Mouse (Mus musculus) heart, embryonic 10.5 days (tissue): ENCODE measurements around the gene Retsat. TPM values are rescaled to one million over a fixed set of nuclear protein-coding genes. Genes with fewer than 3 reads are reported as not detected.

ENCODE experiments used
- DNase-seq: peaks from one replicate; pipeline ENCODE4 v3.0.0-alpha.2; 2017; ENCODE audit warnings: low spot score
- H3K27ac ChIP-seq: fragments of 300-500 bp; sonication (generic); 2 replicates; pipeline ENCODE4 v1.5.1; 2016; ENCODE audit warnings: mild to moderate bottlenecking
- H3K27me3 ChIP-seq: fragments of 300-500 bp; sonication (generic); 2 replicates; pipeline ENCODE4 v1.6.1; 2016; ENCODE audit warnings: mild to moderate bottlenecking; ENCODE audit not compliant: poor library complexity, insufficient read depth, severe bottlenecking
- H3K36me3 ChIP-seq: fragments of 300-500 bp; sonication (generic); 2 replicates; pipeline ENCODE4 v1.6.1; 2016; ENCODE audit warnings: mild to moderate bottlenecking, moderate library complexity
- H3K4me1 ChIP-seq: fragments of 300-500 bp; sonication (generic); 2 replicates; pipeline ENCODE4 v1.6.1; 2016; ENCODE audit warnings: mild to moderate bottlenecking
- H3K4me3 ChIP-seq: fragments of 300-500 bp; sonication (generic); 2 replicates; pipeline ENCODE4 v1.5.1; 2016; ENCODE audit warnings: mild to moderate bottlenecking, moderate library complexity
- H3K9me3 ChIP-seq: fragments of 300-500 bp; sonication (generic); 2 replicates; pipeline ENCODE4 v1.6.1; 2016; ENCODE audit warnings: mild to moderate bottlenecking, moderate library complexity
- WGBS: fragments of 180-500 bp; shearing (Covaris S2); methylation state at CpG from one replicate; pipeline ENCODE4 v1.1.7; 2016; 5-methylcytosine and 5-hydroxymethylcytosine counted together
- polyA plus RNA-seq: library from polyadenylated mRNA; unstranded; fragments of >200 nt; fragmentation: Nextera tagmentation; extraction: Ambion mirVana; gene quantifications from 2 replicates; pipeline ENCODE4 v1.2.1, GENCODE M21; 2016

Retsat gene
- polyA plus RNA-seq, 1 experiment from 2014 or later: 13.5 TPM

DNA sequence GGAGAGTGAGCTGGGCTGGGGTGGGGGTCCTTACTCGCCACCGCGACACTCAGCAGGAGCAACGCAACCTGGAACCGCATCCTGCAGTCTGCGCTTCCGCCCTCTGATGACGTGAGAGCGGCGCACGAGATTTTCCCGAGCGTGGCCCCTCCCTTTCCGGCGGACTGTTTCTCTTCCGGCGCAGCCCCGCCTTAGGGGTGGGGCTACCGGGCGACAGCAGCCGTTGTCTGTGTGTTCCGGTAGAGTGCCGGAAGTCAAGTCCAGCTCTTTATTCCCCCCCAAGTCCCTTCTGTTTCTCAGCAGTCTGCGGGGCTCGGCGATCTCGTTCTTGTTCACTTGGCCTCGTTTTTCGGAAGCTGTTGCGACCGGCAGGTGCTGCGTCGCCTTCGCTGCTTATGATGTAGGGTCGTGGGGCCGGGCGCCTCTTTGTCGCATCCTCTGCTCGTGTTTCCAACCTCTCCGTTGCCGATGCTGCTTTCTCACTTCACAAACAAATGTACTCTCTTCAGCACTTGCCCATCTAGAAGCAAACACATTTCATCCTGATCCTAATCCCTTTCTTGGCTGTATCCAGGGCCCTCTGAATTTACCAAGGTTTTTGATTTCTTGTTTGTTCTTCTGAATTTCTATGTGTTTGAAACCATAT lies 18.5 kb downstream of the Retsat start, which contains the start of gene Tgoln1:
Tgoln1 (minus strand) TSS at position 358 of the 646 bp plus-strand sequence.
- peak; percentile 96 for DNase-seq
- no peaks in the 10 kb centered on the region for H3K27me3 ChIP-seq
- peaks cover 21% of the 10 kb centered on the region for H3K36me3 ChIP-seq
- peak within 1 kb of the TSS; percentile 92 for H3K27ac ChIP-seq
- no peaks in the 10 kb centered on the region for H3K9me3 ChIP-seq
- H3K4me3 ChIP-seq: peak within 1 kb of the TSS; percentile 86
- H3K4me1 ChIP-seq: peaks cover 30% of the 10 kb centered on the region
- WGBS: under 1% methylated on average over 41 of the region's 41 CpGs

- no peak overlapping the region for H3K4me3 ChIP-seq
- 39% methylated on average over 12 of the region's 12 CpGs for WGBS
- H3K4me1 ChIP-seq: peaks cover 21% of the 10 kb centered on the region
- no peaks in the 10 kb centered on the region for H3K27me3 ChIP-seq
- no peaks in the 10 kb centered on the region for H3K36me3 ChIP-seq
- H3K9me3 ChIP-seq: no peaks in the 10 kb centered on the region
- H3K27ac ChIP-seq: peak overlapping the region; percentile 42; the same call in 1 of the 2 replicates
- DNase-seq: no peak
Observed at GRCm38 (mm10) chr6:72619734-72620532, 21.7 kb downstream of the Retsat start.

DNA sequence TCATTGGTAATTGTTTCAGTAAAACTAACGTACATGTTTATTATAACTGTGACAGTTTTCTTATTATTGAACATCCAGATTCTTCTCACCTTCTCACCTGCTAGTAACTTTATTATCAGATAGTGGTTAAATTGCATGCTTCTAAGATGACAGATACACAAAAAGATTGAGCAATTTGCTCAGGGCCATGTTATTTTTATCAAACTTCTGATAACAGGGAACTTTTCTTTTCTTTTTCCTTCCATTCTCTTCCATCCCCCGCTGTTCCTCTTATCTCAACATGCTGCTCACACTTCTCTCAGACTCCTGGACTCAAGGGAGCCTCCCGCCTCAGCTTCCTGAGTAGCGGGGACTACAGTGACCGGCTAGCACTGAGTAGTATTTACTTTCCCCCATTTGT lies 22.6 kb downstream of the Retsat start:
- Histone ChIP-seq H3K27ac (no peak overlapping the region), H3K27me3 (no peaks in the 10 kb centered on the region), H3K4me1 (peaks cover 12% of the 10 kb centered on the region), H3K4me3 (no peak overlapping the region), H3K36me3 (0 out of 2 replicates have a peak, but pooled peaks cover 4% of the 10 kb centered on the region), H3K9me3 (no peaks in the 10 kb centered on the region)
- no peak for DNase-seq
- 49% methylated on average over 5 of the region's 5 CpGs for WGBS

DNA sequence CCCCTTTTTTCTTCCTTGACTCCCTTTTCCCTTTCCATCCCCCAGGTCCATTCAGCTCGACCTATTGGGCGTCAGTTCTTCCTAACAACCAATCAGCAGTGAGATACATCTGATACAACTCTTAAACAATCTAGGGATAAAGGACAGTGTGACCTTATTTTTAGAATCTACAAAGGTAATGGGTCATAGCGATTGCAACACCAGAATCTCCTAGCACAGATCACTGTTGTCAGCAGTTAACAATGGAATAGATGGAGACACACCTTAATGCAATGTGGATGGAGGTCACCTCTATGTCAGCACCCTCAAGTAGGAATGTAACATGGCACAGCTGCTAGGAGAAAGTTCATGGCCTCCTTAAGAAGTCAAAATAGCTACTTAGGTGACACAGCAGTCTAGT lies 24.6 kb downstream of the Retsat start:
- Histone ChIP-seq H3K27me3 (no peaks in the 10 kb centered on the region), H3K27ac (no peak overlapping the region)
- WGBS: 40% methylated on average over 3 of the region's 3 CpGs

DNA sequence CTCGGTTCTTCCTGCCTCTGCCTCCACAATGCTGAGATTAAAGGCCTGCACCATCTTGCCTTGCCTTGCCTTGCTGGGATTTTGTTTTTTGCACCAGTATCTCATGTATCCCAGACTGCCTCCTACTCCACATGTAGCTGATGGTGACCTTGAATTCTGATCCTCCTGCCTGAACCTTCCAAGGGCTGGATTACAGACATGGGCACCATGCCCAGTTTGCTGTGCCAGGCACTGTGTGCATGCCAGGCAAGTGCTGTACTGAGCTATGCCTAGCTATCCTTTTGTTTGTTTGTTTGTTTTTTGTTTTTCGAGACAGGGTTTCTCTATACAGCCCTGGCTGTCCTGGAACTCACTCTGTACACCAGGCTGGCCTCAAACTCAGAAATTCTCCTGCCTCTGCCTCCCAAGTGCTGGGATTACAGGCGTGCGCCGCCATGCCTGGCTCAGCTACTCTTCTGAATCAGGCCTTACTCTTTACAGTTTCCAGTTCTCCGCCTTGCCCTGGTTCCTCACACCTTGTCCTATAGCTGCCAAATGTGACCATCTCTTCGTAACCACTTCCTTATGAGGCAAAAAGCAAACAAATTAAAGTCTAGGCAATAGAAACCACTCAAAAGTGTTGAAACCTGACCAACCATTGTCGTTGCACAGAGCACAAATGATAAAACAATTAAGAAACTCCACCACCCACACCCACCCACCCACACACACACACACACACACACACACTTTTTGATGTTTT lies 25.6 kb downstream of the Retsat start:
- Histone ChIP-seq H3K36me3 (peaks cover 28% of the 10 kb centered on the region), H3K4me1 (0 out of 2 replicates have a peak, but pooled peaks cover 7% of the 10 kb centered on the region), H3K9me3 (no peaks in the 10 kb centered on the region), H3K27me3 (no peaks in the 10 kb centered on the region), H3K4me3 (no peak overlapping the region), H3K27ac (no peak overlapping the region)
- 86% methylated on average over 8 of the region's 8 CpGs for WGBS
- no peak for DNase-seq

More for the DNA sequence above, 24.6 kb downstream of the Retsat start:
- no peaks in the 10 kb centered on the region for H3K9me3 ChIP-seq
- H3K36me3 ChIP-seq: peaks cover 22% of the 10 kb centered on the region
- 0 out of 2 replicates have a peak, but pooled peaks cover 7% of the 10 kb centered on the region for H3K4me1 ChIP-seq
- no peak for DNase-seq
- no peak overlapping the region for H3K4me3 ChIP-seq

- Histone ChIP-seq H3K4me3 (no peak overlapping the region), H3K27me3 (no peaks in the 10 kb centered on the region), H3K4me1 (0 out of 2 replicates have a peak, but pooled peaks cover 2% of the 10 kb centered on the region), H3K36me3 (peaks cover 51% of the 10 kb centered on the region), H3K9me3 (no peaks in the 10 kb centered on the region), H3K27ac (no peak overlapping the region)
- DNase-seq: no peak
- WGBS: 84% methylated on average over 7 of the region's 7 CpGs
Observed at GRCm38 (mm10) chr6:72626391-72626790, 28.1 kb downstream of the Retsat start.

DNA sequence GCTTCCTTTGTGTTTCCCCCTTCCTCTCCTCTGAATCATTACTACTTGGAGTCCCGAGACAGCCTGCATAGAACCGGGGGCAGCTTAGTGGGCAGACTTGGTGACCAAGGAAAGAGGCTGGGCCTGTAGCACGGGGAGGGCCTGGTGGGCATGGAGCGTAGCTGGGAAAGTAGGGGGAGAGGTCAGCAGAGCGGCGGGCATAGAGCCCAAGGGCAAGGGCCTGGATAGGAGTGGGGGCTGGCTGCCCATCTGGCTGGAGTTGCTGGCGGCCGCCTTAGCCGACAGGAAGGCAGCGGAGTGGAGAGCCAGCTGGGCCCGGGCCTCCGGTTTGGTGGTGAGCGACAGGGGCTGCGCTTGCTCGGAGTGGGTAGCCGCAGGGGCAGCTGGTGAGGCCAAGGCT lies 29.0 kb downstream of the Retsat start:
- WGBS: 88% methylated on average over 16 of the region's 16 CpGs
- Histone ChIP-seq H3K4me3 (no peak overlapping the region), H3K27ac (no peak overlapping the region), H3K9me3 (no peaks in the 10 kb centered on the region), H3K4me1 (0 out of 2 replicates have a peak, but pooled peaks cover 2% of the 10 kb centered on the region), H3K36me3 (peaks cover 59% of the 10 kb centered on the region), H3K27me3 (no peaks in the 10 kb centered on the region)
- DNase-seq: no peak

DNA sequence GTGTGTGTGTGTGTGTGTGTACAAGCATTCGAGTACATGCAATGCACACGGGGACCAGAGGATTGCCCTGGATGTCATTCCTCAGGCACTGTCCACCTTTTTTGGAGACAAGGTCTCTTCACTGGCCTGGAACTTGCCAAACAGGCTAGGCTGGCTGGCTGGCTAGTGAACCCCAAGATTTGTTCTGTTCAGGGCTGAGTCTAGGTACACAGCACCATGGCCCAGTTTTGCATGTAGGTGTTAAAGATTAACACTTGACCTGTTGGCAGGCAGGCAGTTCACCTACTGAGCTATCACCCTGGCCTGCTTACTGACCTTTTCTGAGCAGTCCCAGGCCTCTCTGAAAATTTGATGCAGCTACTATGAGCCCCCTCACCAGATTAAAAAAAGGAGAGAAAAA lies 32.1 kb downstream of the Retsat start:
- 89% methylated on average over 2 of the region's 2 CpGs for WGBS
- Histone ChIP-seq H3K4me3 (no peak overlapping the region), H3K27ac (no peak overlapping the region), H3K9me3 (no peaks in the 10 kb centered on the region), H3K4me1 (0 out of 2 replicates have a peak, but pooled peaks cover 2% of the 10 kb centered on the region), H3K27me3 (no peaks in the 10 kb centered on the region), H3K36me3 (peaks cover 64% of the 10 kb centered on the region)
- DNase-seq: no peak

DNA sequence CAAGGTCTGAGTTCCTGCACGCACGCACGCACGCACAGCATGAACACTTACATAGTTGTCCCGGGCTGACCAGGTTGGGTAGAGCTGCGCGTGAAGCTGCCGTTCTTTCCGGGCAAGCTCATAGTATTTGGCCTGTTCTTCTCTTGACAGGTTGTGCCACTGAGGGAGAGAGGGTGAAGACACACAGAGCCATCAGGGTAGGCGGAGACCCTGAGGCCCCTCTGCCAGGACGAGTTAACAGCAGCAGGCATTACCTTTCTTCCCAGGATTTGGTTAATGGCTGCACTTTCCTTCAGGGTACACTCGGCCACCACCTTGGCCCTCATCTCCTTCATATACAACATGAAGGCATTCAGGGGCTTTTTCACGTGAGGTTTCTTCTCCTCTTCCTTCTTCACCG lies 32.7 kb downstream of the Retsat start:
- H3K27ac ChIP-seq: no peak overlapping the region
- H3K4me1 ChIP-seq: 0 out of 2 replicates have a peak, but pooled peaks cover 2% of the 10 kb centered on the region
- H3K27me3 ChIP-seq: no peaks in the 10 kb centered on the region
- peaks cover 63% of the 10 kb centered on the region for H3K36me3 ChIP-seq
- H3K9me3 ChIP-seq: no peaks in the 10 kb centered on the region
- 90% methylated on average over 14 of the region's 14 CpGs for WGBS
- no peak for DNase-seq
- no peak overlapping the region for H3K4me3 ChIP-seq

GRCm38 (mm10) chr6:72631700-72632099 lies 33.4 kb downstream of the Retsat start:
- 61% methylated on average over 6 of the region's 6 CpGs for WGBS
- H3K36me3 ChIP-seq: peaks cover 56% of the 10 kb centered on the region
- DNase-seq: no peak
- H3K9me3 ChIP-seq: no peaks in the 10 kb centered on the region
- H3K27ac ChIP-seq: 0 out of 2 replicates have a peak overlapping the region, but pooled peaks have one; percentile 37
- H3K4me3 ChIP-seq: no peak overlapping the region
- peaks cover 7% of the 10 kb centered on the region; the same call in 1 of the 2 replicates for H3K4me1 ChIP-seq
- H3K27me3 ChIP-seq: no peaks in the 10 kb centered on the region

GRCm38 (mm10) chr6:72634311-72634710 lies 36.0 kb downstream of the Retsat start:
- H3K27ac ChIP-seq: no peak overlapping the region
- H3K4me1 ChIP-seq: peaks cover 5% of the 10 kb centered on the region; the same call in 1 of the 2 replicates
- no peaks in the 10 kb centered on the region for H3K27me3 ChIP-seq
- WGBS: 70% methylated on average over 10 of the region's 10 CpGs
- peaks cover 36% of the 10 kb centered on the region for H3K36me3 ChIP-seq
- no peak overlapping the region for H3K4me3 ChIP-seq
- H3K9me3 ChIP-seq: no peaks in the 10 kb centered on the region
- no peak for DNase-seq

GRCm38 (mm10) chr6:72635760-72636431 lies 37.6 kb downstream of the Retsat start:
- Histone ChIP-seq H3K36me3 (peaks cover 22% of the 10 kb centered on the region), H3K9me3 (no peaks in the 10 kb centered on the region), H3K4me1 (peaks cover 5% of the 10 kb centered on the region; the same call in 1 of the 2 replicates), H3K4me3 (0 out of 2 replicates have a peak overlapping the region, but pooled peaks have one; percentile 12), H3K27ac (0 out of 2 replicates have a peak overlapping the region, but pooled peaks have one; percentile 11), H3K27me3 (no peaks in the 10 kb centered on the region)
- DNase-seq: peak; percentile 82
- 43% methylated on average over 12 of the region's 12 CpGs for WGBS
